Mouse (Mus musculus): ENCODE data around the gene Cxcl16. TPM values are rescaled to one million over a fixed set of nuclear protein-coding genes. Genes with fewer than 3 reads are reported as not detected.

Cxcl16 gene
- polyA plus RNA-seq, 1 experiment from 2014 or later = 6.0 TPM

DNA sequence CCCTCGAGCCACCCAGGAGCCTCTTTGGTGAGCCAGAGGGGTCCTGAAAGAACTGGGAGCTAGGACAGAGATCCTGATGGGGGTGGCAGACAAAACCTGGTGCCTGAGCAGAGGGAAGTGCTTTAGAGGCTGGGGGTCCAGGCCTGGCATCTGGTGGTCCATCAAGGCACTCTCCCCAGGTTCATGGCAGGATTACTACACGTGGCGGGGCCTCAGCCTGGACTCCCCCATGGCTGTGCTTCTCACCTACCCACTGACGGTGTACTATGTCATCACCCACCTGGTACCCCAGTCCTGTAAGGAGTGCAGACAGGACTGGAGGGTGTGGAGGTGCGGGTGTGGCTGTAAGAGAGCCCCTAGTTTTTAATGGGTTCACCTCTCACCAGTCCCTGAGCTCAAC is 4.2 kb upstream of the Cxcl16 start:
- 75% methylated on average over 5 of the region's 5 CpGs for WGBS
- Histone ChIP-seq H3K9ac (ENCODE audit: low read depth, low read length) (no peak overlapping the region), H3K27me3 (ENCODE audit: control insufficient read depth, insufficient read depth, low read length) (peaks cover 31% of the 10 kb centered on the region)

GRCm38 (mm10) chr11:70458688-70459600 is 840 bp downstream of the Cxcl16 start, which contains the start of gene Zmynd15:
TSS of gene Zmynd15 (plus strand) at chr11:70459433.
- Histone ChIP-seq H3K4me1 (ENCODE audit: control insufficient read depth, insufficient read depth, low read length) (peaks cover 9% of the 10 kb centered on the region; the same call in 1 of the 2 replicates), H3K9me3 (ENCODE audit: control insufficient read depth, low read length) (no peaks in the 10 kb centered on the region), H3K27ac (ENCODE audit: low read depth, low read length) (no peak within 1 kb of the TSS), H3K36me3 (ENCODE audit: control insufficient read depth, insufficient read depth, low read length) (peaks cover 3% of the 10 kb centered on the region; the same call in 1 of the 2 replicates), H3K27me3 (ENCODE audit: control insufficient read depth, insufficient read depth, low read length) (peaks cover 21% of the 10 kb centered on the region), H3K4me2 (replicated peaks; ENCODE audit: low read depth, low read length) (peak within 1 kb of the TSS; percentile 98), H3K9ac (ENCODE audit: low read depth, low read length) (peak within 1 kb of the TSS; percentile 55), H3K4me3 (ENCODE audit: low read length) (peak within 1 kb of the TSS; percentile 60)
- 18% methylated on average over 32 of the region's 32 CpGs for WGBS
- no peak for ATAC-seq (ENCODE audit: low FRiP score, low TSS enrichment)

More for the DNA sequence above, 4.2 kb upstream of the Cxcl16 start:
- Histone ChIP-seq H3K4me3 (ENCODE audit: low read length) (no peak overlapping the region), H3K27ac (ENCODE audit: low read depth, low read length) (no peak overlapping the region), H3K4me1 (ENCODE audit: control insufficient read depth, insufficient read depth, low read length) (peaks cover 15% of the 10 kb centered on the region; the same call in 1 of the 2 replicates), H3K4me2 (replicated peaks; ENCODE audit: low read depth, low read length) (no peak overlapping the region), H3K9me3 (ENCODE audit: control insufficient read depth, low read length) (no peaks in the 10 kb centered on the region), H3K36me3 (ENCODE audit: control insufficient read depth, insufficient read depth, low read length) (no peaks in the 10 kb centered on the region)
- ATAC-seq (ENCODE audit: low FRiP score, low TSS enrichment) = no peak; the same call in 1 of the 2 replicates

GRCm38 (mm10) chr11:70453261-70454044 is 6.3 kb downstream of the Cxcl16 start:
- H3K27ac ChIP-seq (ENCODE audit: low read depth, low read length) = no peak overlapping the region
- no peak overlapping the region for H3K4me3 ChIP-seq (ENCODE audit: low read length)
- ATAC-seq (ENCODE audit: low FRiP score, low TSS enrichment) = no peak
- no peak overlapping the region for H3K9ac ChIP-seq (ENCODE audit: low read depth, low read length)
- H3K27me3 ChIP-seq (ENCODE audit: control insufficient read depth, insufficient read depth, low read length) = no peaks in the 10 kb centered on the region
- WGBS = 91% methylated on average over 9 of the region's 9 CpGs
- H3K9me3 ChIP-seq (ENCODE audit: control insufficient read depth, low read length) = no peaks in the 10 kb centered on the region
- H3K36me3 ChIP-seq (ENCODE audit: control insufficient read depth, insufficient read depth, low read length) = peaks cover 6% of the 10 kb centered on the region; the same call in 1 of the 2 replicates
- no peak overlapping the region for H3K4me2 ChIP-seq (replicated peaks; ENCODE audit: low read depth, low read length)
- peaks cover 7% of the 10 kb centered on the region; the same call in 1 of the 2 replicates for H3K4me1 ChIP-seq (ENCODE audit: control insufficient read depth, insufficient read depth, low read length)

- Histone ChIP-seq H3K4me1 (ENCODE audit: control insufficient read depth, insufficient read depth, low read length) (peaks cover 7% of the 10 kb centered on the region; the same call in 1 of the 2 replicates), H3K27me3 (ENCODE audit: control insufficient read depth, insufficient read depth, low read length) (no peaks in the 10 kb centered on the region), H3K9ac (ENCODE audit: low read depth, low read length) (peak within 1 kb of the TSS; percentile 78), H3K36me3 (ENCODE audit: control insufficient read depth, insufficient read depth, low read length) (peaks cover 6% of the 10 kb centered on the region; the same call in 1 of the 2 replicates), H3K4me3 (ENCODE audit: low read length) (peak within 1 kb of the TSS; percentile 63), H3K27ac (ENCODE audit: low read depth, low read length) (peak within 1 kb of the TSS; percentile 92), H3K4me2 (replicated peaks; ENCODE audit: low read depth, low read length) (peak within 1 kb of the TSS; percentile 73), H3K9me3 (ENCODE audit: control insufficient read depth, low read length) (no peaks in the 10 kb centered on the region)
- under 1% methylated on average over 45 of the region's 46 CpGs for WGBS
- ATAC-seq (ENCODE audit: low FRiP score, low TSS enrichment) = peak; percentile 97
Observed at GRCm38 (mm10) chr11:70451797-70452498, 7.8 kb downstream of the Cxcl16 start, which contains the start of gene Med11. TSS of gene Med11 (plus strand) at chr11:70451919.

DNA sequence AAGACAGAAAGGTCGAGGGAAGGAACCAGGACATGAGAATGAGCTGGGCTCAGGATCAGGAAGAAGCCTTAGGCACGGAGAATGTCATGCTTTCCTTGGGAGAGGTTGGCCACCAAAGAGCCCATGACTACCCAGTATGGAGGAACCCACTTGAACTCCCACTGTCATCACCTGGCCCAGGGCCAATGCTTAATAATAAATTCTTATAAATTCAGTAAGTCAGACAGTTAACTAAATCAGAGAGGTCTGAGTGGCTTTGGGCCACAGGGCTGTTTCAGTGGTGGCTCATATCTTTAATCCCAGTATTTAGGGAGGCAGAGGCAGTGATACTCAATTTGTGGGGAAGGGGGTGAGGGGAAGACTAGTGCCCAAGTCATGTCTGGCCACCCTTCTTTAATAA is 8.9 kb downstream of the Cxcl16 start:
- WGBS = 79% methylated on average over 2 of the region's 2 CpGs
- Histone ChIP-seq H3K9me3 (ENCODE audit: control insufficient read depth, low read length) (no peaks in the 10 kb centered on the region), H3K4me3 (ENCODE audit: low read length) (no peak overlapping the region), H3K27me3 (ENCODE audit: control insufficient read depth, insufficient read depth, low read length) (no peaks in the 10 kb centered on the region), H3K4me1 (ENCODE audit: control insufficient read depth, insufficient read depth, low read length) (peaks cover 7% of the 10 kb centered on the region; the same call in 1 of the 2 replicates), H3K27ac (ENCODE audit: low read depth, low read length) (no peak overlapping the region), H3K9ac (ENCODE audit: low read depth, low read length) (no peak overlapping the region), H3K36me3 (ENCODE audit: control insufficient read depth, insufficient read depth, low read length) (peaks cover 6% of the 10 kb centered on the region; the same call in 1 of the 2 replicates), H3K4me2 (replicated peaks; ENCODE audit: low read depth, low read length) (no peak overlapping the region)
- ATAC-seq (ENCODE audit: low FRiP score, low TSS enrichment) = no peak

DNA sequence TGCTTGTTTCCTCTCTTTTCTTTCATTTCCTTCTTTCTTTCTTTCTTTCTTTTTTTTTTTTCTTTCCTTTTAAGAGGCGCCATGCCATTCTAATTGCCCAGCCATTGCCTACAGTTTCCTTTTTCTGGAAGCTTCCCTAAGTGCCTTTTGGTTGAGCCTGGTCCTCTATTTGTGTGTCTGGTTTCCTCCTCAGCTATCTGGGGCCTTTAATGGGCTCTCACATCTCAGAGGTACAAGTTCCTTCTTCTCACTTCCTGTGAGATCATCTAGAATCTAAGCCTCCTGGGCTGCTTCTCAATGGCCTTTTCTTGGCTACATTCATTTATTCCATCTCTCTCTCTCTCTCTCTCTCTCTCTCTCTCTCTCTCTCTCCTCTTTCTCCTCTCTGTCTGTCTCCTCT is 12.4 kb downstream of the Cxcl16 start:
- peaks cover 2% of the 10 kb centered on the region; the same call in 1 of the 2 replicates for H3K4me1 ChIP-seq (ENCODE audit: control insufficient read depth, insufficient read depth, low read length)
- no peak for ATAC-seq (ENCODE audit: low FRiP score, low TSS enrichment)
- H3K36me3 ChIP-seq (ENCODE audit: control insufficient read depth, insufficient read depth, low read length) = no peaks in the 10 kb centered on the region
- no peak overlapping the region for H3K4me2 ChIP-seq (replicated peaks; ENCODE audit: low read depth, low read length)
- H3K9me3 ChIP-seq (ENCODE audit: control insufficient read depth, low read length) = no peaks in the 10 kb centered on the region
- no peak overlapping the region for H3K4me3 ChIP-seq (ENCODE audit: low read length)
- WGBS = 88% methylated on average over 1 of the region's 1 CpGs
- H3K27me3 ChIP-seq (ENCODE audit: control insufficient read depth, insufficient read depth, low read length) = no peaks in the 10 kb centered on the region
- no peak overlapping the region for H3K27ac ChIP-seq (ENCODE audit: low read depth, low read length)
- H3K9ac ChIP-seq (ENCODE audit: low read depth, low read length) = no peak overlapping the region

DNA sequence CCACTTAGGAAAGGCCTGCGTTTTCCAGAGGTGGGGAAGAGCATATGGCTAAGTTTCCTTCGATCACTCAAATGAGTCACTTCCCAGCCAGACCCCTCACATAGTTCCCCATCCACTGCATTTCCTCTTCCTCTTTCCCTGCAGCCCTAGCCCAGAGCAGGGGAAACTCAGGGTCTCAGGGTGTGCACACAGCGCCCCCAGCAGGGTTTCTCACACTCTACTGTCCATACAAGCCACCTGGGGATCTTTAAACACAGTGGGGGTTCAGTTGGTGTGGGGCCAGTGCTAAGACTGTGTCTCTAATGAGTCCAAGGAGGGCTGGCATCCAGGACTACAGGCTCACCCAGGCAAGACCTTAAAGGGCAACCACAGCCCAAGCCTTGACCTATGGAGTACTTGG is 13.0 kb downstream of the Cxcl16 start:
- WGBS = 33% methylated on average over 3 of the region's 3 CpGs
- H3K9me3 ChIP-seq (ENCODE audit: control insufficient read depth, low read length) = no peaks in the 10 kb centered on the region
- H3K9ac ChIP-seq (ENCODE audit: low read depth, low read length) = no peak overlapping the region
- H3K27me3 ChIP-seq (ENCODE audit: control insufficient read depth, insufficient read depth, low read length) = no peaks in the 10 kb centered on the region
- H3K4me1 ChIP-seq (ENCODE audit: control insufficient read depth, insufficient read depth, low read length) = no peaks in the 10 kb centered on the region
- no peak overlapping the region for H3K27ac ChIP-seq (ENCODE audit: low read depth, low read length)
- H3K4me3 ChIP-seq (ENCODE audit: low read length) = no peak overlapping the region
- ATAC-seq (ENCODE audit: low FRiP score, low TSS enrichment) = no peak
- H3K36me3 ChIP-seq (ENCODE audit: control insufficient read depth, insufficient read depth, low read length) = no peaks in the 10 kb centered on the region
- no peak overlapping the region for H3K4me2 ChIP-seq (replicated peaks; ENCODE audit: low read depth, low read length)

DNA sequence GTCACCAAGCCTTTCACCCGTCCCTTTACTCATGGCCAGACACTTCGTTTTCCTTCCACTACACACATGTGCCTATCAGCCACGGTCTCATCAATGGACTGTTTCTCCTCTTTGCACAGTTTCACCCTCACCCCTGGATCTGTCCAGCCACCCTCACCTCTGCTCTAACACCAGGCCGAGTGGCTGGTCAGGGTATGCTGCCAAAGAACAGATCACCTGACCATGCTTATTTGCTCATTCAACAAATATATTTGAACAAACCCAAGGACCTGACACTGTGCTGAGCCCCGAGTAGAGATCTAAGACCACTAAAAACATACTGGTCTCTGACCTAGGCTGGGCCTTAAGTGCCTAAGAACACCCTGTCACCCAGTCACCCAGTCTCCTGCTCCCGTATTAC is 15.1 kb downstream of the Cxcl16 start:
- Histone ChIP-seq H3K9me3 (ENCODE audit: control insufficient read depth, low read length) (no peaks in the 10 kb centered on the region), H3K4me2 (replicated peaks; ENCODE audit: low read depth, low read length) (no peak overlapping the region), H3K27ac (ENCODE audit: low read depth, low read length) (no peak overlapping the region), H3K4me3 (ENCODE audit: low read length) (no peak overlapping the region), H3K27me3 (ENCODE audit: control insufficient read depth, insufficient read depth, low read length) (no peaks in the 10 kb centered on the region), H3K4me1 (ENCODE audit: control insufficient read depth, insufficient read depth, low read length) (no peaks in the 10 kb centered on the region), H3K36me3 (ENCODE audit: control insufficient read depth, insufficient read depth, low read length) (peaks cover 13% of the 10 kb centered on the region; the same call in 1 of the 2 replicates), H3K9ac (ENCODE audit: low read depth, low read length) (no peak overlapping the region)
- ATAC-seq (ENCODE audit: low FRiP score, low TSS enrichment) = no peak
- WGBS = 77% methylated on average over 6 of the region's 6 CpGs

Measured in kidney, embryonic 14.5 days (tissue).